Mouse (Mus musculus): ENCODE results near the gene Lrrc17.
A peak's percentile ranks its signal among the peaks of the same experiment; 100 is the strongest.
"Not testable (repeated sequence)": the region's sequence is repeated elsewhere in the genome, so short reads cannot be mapped to it uniquely, and the experiment has no call there.

Gene Lrrc17

GRCm38 (mm10) chr5:21608311-21609304, 65.2 kb downstream of the Lrrc17 start:
- DNase-seq (ENCODE audit: low spot score) = peak; percentile 23

GRCm38 (mm10) chr5:21610996-21611395, 67.6 kb downstream of the Lrrc17 start:
- no peak for DNase-seq (ENCODE audit: low spot score)

- DNase-seq (ENCODE audit: low spot score) = not testable (repeated sequence)
These were observed 70.9 kb downstream of the Lrrc17 start for GRCm38 (mm10) chr5:21614299-21614698.

GRCm38 (mm10) chr5:21616450-21617009, 73.2 kb downstream of the Lrrc17 start:
- no peak for DNase-seq (ENCODE audit: low spot score)

All from embryo, embryonic 10.5 days (tissue).